Mouse (Mus musculus) stomach, embryonic 16.5 days (tissue): ENCODE results near the gene Pigk. TPM values are rescaled to one million over a fixed set of nuclear protein-coding genes. Genes with fewer than 3 reads are reported as not detected.

ENCODE experiments used
- ATAC-seq: fragments of 200-750 bp; cut with Nextera tagmentation; 2 replicates; pipeline ENCODE4 v1.8.0; 2017; ENCODE audit warnings: moderate number of reproducible peaks, moderate TSS enrichment; ENCODE audit not compliant: insufficient read depth, low FRiP score
- H3K27ac ChIP-seq: fragments of 300-500 bp; sonication (generic); 2 replicates; pipeline ENCODE4 v1.5.1; 2014; ENCODE audit warnings: low read length
- H3K27me3 ChIP-seq: fragments of 300-500 bp; sonication (generic); 2 replicates; pipeline ENCODE4 v1.6.1; 2014; ENCODE audit warnings: low read length, control low read depth, mixed read lengths; ENCODE audit not compliant: control insufficient read depth, insufficient read depth
- H3K36me3 ChIP-seq: fragments of 300-500 bp; sonication (generic); 2 replicates; pipeline ENCODE4 v1.6.1; 2014; ENCODE audit warnings: low read length; ENCODE audit not compliant: control insufficient read depth, insufficient read depth
- H3K4me1 ChIP-seq: fragments of 300-500 bp; sonication (generic); 2 replicates; pipeline ENCODE4 v1.6.1; 2014; ENCODE audit warnings: low read length, control low read depth, mixed read lengths; ENCODE audit not compliant: control insufficient read depth, insufficient read depth
- H3K4me2 ChIP-seq: fragments of 300-500 bp; sonication (generic); 2 replicates; pipeline ENCODE4 v1.6.1; 2014; ENCODE audit warnings: low read depth, low read length, mixed read lengths
- H3K4me3 ChIP-seq: fragments of 300-500 bp; sonication (generic); replicated peaks from 2 replicates; pipeline ENCODE4 v1.5.1; 2014; ENCODE audit warnings: mild to moderate bottlenecking, low read length
- H3K9ac ChIP-seq: fragments of 300-500 bp; sonication (generic); 2 replicates; pipeline ENCODE4 v1.6.1; 2014; ENCODE audit warnings: low read length
- H3K9me3 ChIP-seq: fragments of 300-500 bp; sonication (generic); replicated peaks from 2 replicates; pipeline ENCODE4 v1.6.1; 2016; ENCODE audit warnings: low read length, control low read depth; ENCODE audit not compliant: control insufficient read depth
- WGBS: fragments of 180-500 bp; shearing (Covaris S2); extraction: QIAGEN DNeasy Blood & Tissue Kit; methylation state at CpG from one replicate; pipeline ENCODE4 v1.1.7; 2014; 5-methylcytosine and 5-hydroxymethylcytosine counted together
- polyA plus RNA-seq: library from polyadenylated mRNA; unstranded; fragments of >200 nt; fragmentation: Nextera tagmentation; extraction: Ambion mirVana; gene quantifications from 2 replicates; pipeline ENCODE4 v1.2.1, GENCODE M21; 2015

Pigk gene
- polyA plus RNA-seq, 1 experiment from 2014 or later, result 39.0 TPM

DNA sequence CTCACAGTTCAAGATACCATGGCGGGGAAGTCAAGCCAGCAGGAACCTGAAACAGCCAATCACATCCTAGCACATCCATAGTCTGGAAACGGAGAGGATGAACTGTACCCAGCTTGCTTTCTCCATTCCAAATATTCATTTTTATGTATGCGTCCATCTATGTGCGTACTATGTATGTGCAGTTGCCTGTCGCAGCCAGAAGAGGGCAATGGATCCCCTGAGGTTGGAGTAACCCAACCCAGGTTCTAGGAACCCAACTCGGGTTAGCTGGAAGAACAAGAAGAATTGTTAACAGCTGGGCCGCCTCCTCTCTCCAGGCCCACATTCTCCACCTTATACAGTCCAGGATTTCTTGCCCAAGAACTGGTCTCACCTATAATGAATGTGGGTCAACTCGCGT is 237.0 kb downstream of the Pigk start:
- 91% methylated on average over 9 of the region's 9 CpGs for WGBS

DNA sequence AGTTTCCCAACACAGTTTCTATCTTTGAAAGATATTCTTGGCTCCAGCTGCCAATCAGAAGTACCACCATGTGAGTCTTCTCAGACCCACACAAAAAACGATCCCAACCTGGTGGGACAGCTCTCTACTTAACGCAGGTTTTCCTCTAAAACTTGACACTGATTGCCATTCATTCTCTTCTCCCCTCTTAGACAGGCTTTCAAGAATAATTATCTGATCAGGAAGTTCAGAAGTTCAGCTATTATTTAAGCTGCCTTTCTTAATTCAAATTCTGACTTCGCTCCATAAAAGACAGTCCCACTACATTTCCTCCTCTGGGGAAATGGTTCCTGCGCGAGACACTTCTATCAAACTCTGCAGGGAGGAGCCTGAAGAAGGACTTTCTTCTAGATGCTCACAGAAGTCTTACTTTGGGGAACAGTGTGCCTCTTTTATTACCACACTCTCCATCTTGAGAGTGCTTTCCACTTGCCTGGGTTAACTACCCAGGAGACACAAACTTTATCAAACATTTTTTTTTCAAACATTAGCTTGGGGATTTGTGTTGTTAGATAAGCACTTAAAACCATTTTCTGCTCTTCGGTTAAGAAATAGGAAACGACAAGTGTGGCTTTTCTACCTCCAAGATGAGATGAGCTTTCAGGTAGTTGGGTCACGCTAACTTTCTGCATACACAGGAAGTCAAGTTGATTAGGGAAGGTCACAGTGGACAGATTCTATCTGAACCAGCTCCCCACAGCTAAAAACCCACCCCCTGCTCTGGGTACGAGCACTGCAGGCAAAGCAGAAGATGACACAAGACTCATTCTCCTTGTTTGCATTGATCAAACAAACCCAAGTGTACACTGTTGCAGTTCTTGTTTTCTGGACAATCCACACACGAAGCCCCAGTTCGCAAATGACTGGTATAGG is 238.0 kb downstream of the Pigk start:
- Histone ChIP-seq H3K27me3 (no peaks in the 10 kb centered on the region), H3K4me1 (no peaks in the 10 kb centered on the region)

More for the DNA sequence above, 237.0 kb downstream of the Pigk start:
- no peaks in the 10 kb centered on the region for H3K4me1 ChIP-seq
- no peak for ATAC-seq
- no peaks in the 10 kb centered on the region for H3K9me3 ChIP-seq
- H3K27me3 ChIP-seq, result no peaks in the 10 kb centered on the region
- no peak overlapping the region for H3K4me3 ChIP-seq
- H3K36me3 ChIP-seq, result no peaks in the 10 kb centered on the region
- H3K27ac ChIP-seq, result no peak overlapping the region
- H3K9ac ChIP-seq, result no peak overlapping the region
- H3K4me2 ChIP-seq, result no peak overlapping the region

DNA sequence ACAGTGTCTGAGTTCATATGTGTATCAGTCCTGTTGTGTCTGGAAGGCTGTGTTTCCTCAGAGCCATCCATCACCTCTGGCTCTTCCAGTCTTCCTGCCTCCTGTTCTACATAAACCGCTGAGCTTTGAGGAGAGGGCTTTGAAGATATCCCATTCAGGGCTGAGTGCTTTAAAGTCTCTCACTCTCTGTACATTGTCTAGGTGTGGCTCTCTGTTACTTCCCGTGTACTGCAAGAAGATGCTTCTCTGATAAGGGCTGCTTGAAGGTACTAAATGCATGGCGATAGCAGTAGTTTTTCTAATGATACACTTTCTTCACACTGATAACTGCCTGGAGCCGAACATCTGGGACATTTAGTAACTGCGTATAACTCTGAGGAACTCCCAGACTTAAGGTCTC is 242.1 kb downstream of the Pigk start:
- Histone ChIP-seq H3K36me3 (no peaks in the 10 kb centered on the region), H3K27me3 (no peaks in the 10 kb centered on the region), H3K27ac (no peak overlapping the region), H3K4me3 (no peak overlapping the region), H3K4me1 (no peaks in the 10 kb centered on the region), H3K9ac (no peak overlapping the region), H3K9me3 (no peaks in the 10 kb centered on the region), H3K4me2 (no peak overlapping the region)
- WGBS, result 63% methylated on average over 5 of the region's 5 CpGs
- no peak for ATAC-seq

More for the DNA sequence above, 238.0 kb downstream of the Pigk start:
- H3K27ac ChIP-seq, result no peak overlapping the region
- H3K9me3 ChIP-seq, result no peaks in the 10 kb centered on the region
- H3K4me2 ChIP-seq, result no peak overlapping the region
- no peak for ATAC-seq
- H3K4me3 ChIP-seq, result no peak overlapping the region
- H3K9ac ChIP-seq, result no peak overlapping the region
- no peaks in the 10 kb centered on the region for H3K36me3 ChIP-seq
- 53% methylated on average over 11 of the region's 11 CpGs for WGBS

DNA sequence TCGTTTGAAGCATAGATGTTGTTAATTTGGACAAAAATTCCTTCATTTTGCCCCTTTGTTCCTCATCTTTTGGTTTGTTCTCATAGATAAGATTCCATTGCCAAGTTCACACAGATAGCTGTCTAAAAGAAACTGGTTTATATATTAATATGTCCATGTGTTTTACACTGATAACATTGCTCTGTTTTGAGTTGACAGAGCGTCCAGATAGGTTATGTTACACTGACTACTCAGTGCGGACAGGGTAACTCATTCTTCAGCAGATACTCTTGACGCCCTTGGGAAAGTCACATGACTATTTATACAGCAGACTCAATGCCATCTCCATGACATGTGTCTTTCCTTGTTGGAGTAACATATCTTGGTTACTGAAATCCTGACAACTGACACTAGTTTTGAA is 242.9 kb downstream of the Pigk start:
- Histone ChIP-seq H3K27ac (no peak overlapping the region), H3K4me2 (no peak overlapping the region), H3K9ac (no peak overlapping the region), H3K4me3 (no peak overlapping the region), H3K9me3 (no peaks in the 10 kb centered on the region), H3K4me1 (no peaks in the 10 kb centered on the region), H3K27me3 (no peaks in the 10 kb centered on the region), H3K36me3 (no peaks in the 10 kb centered on the region)
- 68% methylated on average over 4 of the region's 4 CpGs for WGBS
- ATAC-seq, result no peak

DNA sequence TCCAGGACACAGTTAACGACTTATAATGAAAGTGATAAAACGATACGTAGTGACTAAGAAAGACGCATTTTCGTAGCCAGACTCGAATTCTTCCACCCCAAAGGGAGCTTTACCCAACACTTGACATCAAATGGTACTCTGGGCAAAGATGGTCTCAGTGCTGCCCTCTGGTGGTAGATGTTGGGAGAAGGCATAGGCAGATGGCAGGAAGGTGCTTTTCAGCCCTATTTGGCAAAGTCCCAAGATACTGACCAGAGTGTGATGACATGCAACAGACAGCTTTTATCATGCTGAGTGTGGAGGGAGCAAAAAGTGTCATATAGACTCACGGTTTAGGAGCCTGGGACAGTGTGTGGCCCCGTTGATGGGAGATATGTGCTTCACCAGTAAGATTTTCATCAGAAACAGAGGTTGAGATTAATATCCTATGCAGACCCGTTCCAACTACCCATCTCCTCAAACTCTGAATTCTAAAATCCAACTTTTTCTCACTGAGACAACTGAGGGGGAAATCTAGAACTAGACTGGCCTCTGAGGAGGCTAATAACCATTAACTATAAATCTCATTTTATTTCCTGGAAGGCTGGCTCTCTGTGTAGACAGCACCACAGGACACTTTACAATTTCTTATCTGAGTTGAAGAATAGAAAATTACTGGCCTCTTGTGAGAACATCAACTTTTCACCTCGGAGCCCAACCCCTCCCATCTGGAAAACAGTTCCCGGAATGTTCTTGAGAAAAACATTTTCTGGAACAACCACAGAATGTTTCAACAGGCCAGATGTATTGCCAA is 244.7 kb downstream of the Pigk start:
- Histone ChIP-seq H3K9me3 (no peaks in the 10 kb centered on the region), H3K27ac (no peak overlapping the region), H3K27me3 (no peaks in the 10 kb centered on the region), H3K9ac (no peak overlapping the region), H3K36me3 (no peaks in the 10 kb centered on the region), H3K4me2 (no peak overlapping the region), H3K4me1 (no peaks in the 10 kb centered on the region), H3K4me3 (no peak overlapping the region)
- no peak for ATAC-seq
- 56% methylated on average over 11 of the region's 11 CpGs for WGBS

DNA sequence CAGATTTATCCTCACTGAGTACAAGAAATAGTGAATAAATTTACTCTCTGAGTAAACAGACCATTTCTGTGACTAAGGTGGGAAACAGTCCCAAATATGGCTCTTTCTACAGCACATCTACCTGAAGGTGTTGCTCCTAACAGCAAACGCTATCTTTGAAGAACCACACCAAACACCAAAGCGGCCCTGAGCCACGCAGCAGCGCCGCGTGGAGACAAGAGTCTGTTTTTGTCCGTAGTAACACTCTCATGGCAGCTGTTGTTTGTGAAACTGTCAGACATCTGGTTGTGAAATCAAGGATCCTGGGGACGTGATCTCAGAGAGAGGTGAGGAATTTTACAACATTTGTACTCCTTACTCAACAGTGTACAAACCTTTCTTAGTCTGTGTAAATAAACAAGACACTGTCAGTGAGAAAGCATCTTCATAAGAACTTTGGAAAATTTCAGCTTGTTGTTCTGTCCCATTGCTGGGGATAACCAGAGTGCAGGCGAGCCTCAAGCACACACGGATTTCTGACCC is 248.0 kb downstream of the Pigk start:
- WGBS, result 64% methylated on average over 10 of the region's 10 CpGs
- Histone ChIP-seq H3K4me1 (no peaks in the 10 kb centered on the region), H3K36me3 (no peaks in the 10 kb centered on the region), H3K4me2 (no peak overlapping the region), H3K4me3 (no peak overlapping the region), H3K27ac (no peak overlapping the region), H3K27me3 (no peaks in the 10 kb centered on the region), H3K9ac (no peak overlapping the region), H3K9me3 (no peaks in the 10 kb centered on the region)
- no peak for ATAC-seq

DNA sequence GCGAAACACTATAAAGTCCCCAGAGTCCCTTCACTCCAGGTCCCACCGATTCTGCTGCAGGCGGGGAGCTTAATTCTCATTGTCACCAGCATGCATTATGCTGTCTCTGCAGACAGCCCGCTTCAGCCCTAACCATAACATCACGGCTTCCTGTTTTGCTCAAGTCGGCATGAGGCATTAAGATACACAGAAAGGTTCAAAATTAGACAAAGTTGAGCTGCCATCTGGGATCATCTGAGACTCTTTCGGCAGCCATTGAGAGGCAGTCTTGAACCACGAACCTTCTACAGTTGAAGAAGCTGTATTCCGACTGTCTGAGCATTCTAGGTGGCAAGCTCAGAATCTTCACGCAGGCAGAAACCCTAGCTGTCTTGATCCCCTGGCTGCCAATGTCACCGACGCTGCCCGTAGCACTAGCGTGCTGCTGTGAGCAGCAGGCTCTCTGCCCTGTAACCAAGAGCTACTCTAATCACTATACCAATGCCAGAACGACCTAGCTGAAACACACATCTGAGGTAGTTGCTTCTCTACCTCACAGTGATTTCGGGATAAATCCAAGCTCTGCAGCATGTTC is 256.0 kb downstream of the Pigk start:
- H3K9me3 ChIP-seq, result no peaks in the 10 kb centered on the region
- WGBS, result 61% methylated on average over 16 of the region's 16 CpGs
- no peaks in the 10 kb centered on the region for H3K27me3 ChIP-seq
- H3K4me3 ChIP-seq, result no peak overlapping the region
- no peak overlapping the region for H3K27ac ChIP-seq
- H3K4me1 ChIP-seq, result no peaks in the 10 kb centered on the region
- H3K4me2 ChIP-seq, result no peak overlapping the region
- no peaks in the 10 kb centered on the region for H3K36me3 ChIP-seq
- ATAC-seq, result no peak
- H3K9ac ChIP-seq, result no peak overlapping the region

DNA sequence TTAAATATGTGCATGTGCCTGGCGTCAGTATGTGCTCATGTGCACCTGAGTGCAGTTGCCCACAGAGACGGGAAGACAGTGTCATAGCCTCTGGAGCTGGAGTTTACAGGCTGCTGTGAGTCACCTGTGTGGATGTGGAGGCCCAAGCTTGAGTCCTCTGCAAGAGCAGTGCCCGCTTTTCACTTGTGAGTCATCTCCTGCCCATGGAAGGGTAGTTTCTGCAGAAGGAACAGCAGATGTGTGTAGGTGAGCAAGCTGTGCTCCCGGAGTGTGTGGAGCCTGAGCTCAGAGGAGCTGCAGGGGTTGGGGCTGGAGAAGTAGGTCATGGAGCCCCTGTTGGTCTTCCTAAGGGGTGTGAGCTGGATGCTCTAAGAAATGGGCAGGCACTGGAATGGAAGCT is 257.5 kb downstream of the Pigk start:
- H3K4me3 ChIP-seq, result no peak overlapping the region
- H3K36me3 ChIP-seq, result no peaks in the 10 kb centered on the region
- H3K27me3 ChIP-seq, result no peaks in the 10 kb centered on the region
- no peak for ATAC-seq
- H3K27ac ChIP-seq, result no peak overlapping the region
- WGBS, result 77% methylated on average over 4 of the region's 4 CpGs
- no peak overlapping the region for H3K9ac ChIP-seq
- no peaks in the 10 kb centered on the region for H3K4me1 ChIP-seq
- no peak overlapping the region for H3K4me2 ChIP-seq
- no peaks in the 10 kb centered on the region for H3K9me3 ChIP-seq
